Mouse (Mus musculus): ENCODE data around the gene Zfp273.
"Not testable (repeated sequence)": the region's sequence is repeated elsewhere in the genome, so short reads cannot be mapped to it uniquely, and the experiment has no call there.

The Zfp273 gene

DNA sequence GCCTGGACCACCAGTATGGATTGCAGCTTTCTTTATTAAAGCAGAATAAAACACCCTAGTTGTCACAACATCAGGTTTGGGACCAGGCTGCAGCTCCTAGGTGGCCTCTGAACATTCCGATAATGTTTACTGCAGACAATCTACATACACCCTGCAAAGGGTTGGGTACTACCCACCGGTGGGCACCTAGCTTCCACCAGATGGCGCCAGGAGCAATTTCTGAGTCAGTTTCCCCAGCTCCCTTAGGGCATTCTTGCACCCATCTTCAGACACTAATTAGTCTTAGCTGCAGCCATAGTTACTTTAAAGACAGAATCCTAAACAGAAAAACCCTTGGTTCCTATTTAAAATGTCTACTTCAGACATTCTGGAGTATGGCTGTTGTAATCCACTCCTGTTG lies 54.4 kb downstream of the Zfp273 start:
- no peak for DNase-seq (ENCODE audit: low read depth, low spot score)

DNA sequence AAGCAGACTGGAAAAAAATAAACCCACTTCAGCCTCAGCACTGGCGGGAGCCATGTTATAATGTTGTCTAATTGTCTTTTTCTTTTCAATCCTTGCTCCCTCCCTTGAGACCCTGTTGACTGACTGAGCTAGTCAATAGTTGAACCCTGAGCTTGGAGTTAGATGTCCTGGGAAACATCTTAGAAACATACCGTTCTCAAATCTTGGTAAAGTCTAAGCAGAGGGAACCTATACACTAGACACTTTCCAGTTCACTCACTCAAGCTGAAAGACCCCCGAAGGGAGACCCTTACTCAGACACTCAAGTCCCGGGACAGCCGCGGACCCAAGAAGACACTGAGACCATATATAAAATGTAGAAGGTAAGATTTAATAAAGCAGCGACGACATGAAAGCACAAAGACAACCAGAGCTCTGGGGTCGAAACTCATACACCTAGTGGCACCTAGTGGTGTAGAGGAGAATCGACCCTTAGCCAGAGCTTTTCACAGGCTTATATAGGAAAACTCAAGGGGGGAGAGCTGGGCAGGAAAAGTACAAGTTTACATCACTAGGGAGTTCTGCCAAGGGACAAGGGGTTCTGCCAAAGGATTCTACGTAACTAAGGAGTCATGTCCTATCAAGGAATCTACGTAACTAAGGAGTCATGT lies 62.6 kb downstream of the Zfp273 start:
- DNase-seq (ENCODE audit: low read depth, low spot score), result not testable (repeated sequence)

Data from retina, adult 2 months (tissue).